Mouse (Mus musculus): ENCODE data around the gene Gpx8. TPM values are rescaled to one million over a fixed set of nuclear protein-coding genes. Genes with fewer than 3 reads are reported as not detected.

The Gpx8 gene
- 32.6 TPM for polyA plus RNA-seq (2014; fragmentation: Illumina TruSeq; extraction: RNeasy Lipid Tissue Mini Kit (QIAGEN cat#74804); ENCODE audit: low replicate concordance)

GRCm38 (mm10) chr13:113046211-113046883 is at the start of gene Gpx8:
Gene Gpx8 (minus strand): TSS chr13:113046410.

GRCm38 (mm10) chr13:113034950-113035421 is 11.2 kb downstream of the Gpx8 start, which contains the start of gene Cdc20b:
Gene Cdc20b (plus strand): TSS chr13:113035111.

GRCm38 (mm10) chr13:112993531-112994152 is 52.6 kb downstream of the Gpx8 start, which contains the start of gene Mcidas:
Gene Mcidas (plus strand): TSS chr13:112993845.

Other genes with a start within 250 kb of the Gpx8 start
- gene Plpp1, start 245.6 kb downstream of the Gpx8 start, polyA plus RNA-seq (2014; fragmentation: Illumina TruSeq; extraction: RNeasy Lipid Tissue Mini Kit (QIAGEN cat#74804); ENCODE audit: low replicate concordance), result 300 TPM
- gene Mtrex, start 119.0 kb downstream of the Gpx8 start, polyA plus RNA-seq (2014; fragmentation: Illumina TruSeq; extraction: RNeasy Lipid Tissue Mini Kit (QIAGEN cat#74804); ENCODE audit: low replicate concordance), result 47.9 TPM
- gene Dhx29, start 119.0 kb downstream of the Gpx8 start, polyA plus RNA-seq (2014; fragmentation: Illumina TruSeq; extraction: RNeasy Lipid Tissue Mini Kit (QIAGEN cat#74804); ENCODE audit: low replicate concordance), result 5.9 TPM
- not detected for gene Ccno, start 58.6 kb downstream of the Gpx8 start, polyA plus RNA-seq (2014; fragmentation: Illumina TruSeq; extraction: RNeasy Lipid Tissue Mini Kit (QIAGEN cat#74804); ENCODE audit: low replicate concordance)
- not detected for gene Mcidas, start 52.6 kb downstream of the Gpx8 start, polyA plus RNA-seq (2014; fragmentation: Illumina TruSeq; extraction: RNeasy Lipid Tissue Mini Kit (QIAGEN cat#74804); ENCODE audit: low replicate concordance)
- not detected for gene Cdc20b, start 11.3 kb downstream of the Gpx8 start, polyA plus RNA-seq (2014; fragmentation: Illumina TruSeq; extraction: RNeasy Lipid Tissue Mini Kit (QIAGEN cat#74804); ENCODE audit: low replicate concordance)
- 480 TPM for gene Gzma, start 54.6 kb upstream of the Gpx8 start, polyA plus RNA-seq (2014; fragmentation: Illumina TruSeq; extraction: RNeasy Lipid Tissue Mini Kit (QIAGEN cat#74804); ENCODE audit: low replicate concordance)
- 8.4 TPM for gene Esm1, start 163.2 kb upstream of the Gpx8 start, polyA plus RNA-seq (2014; fragmentation: Illumina TruSeq; extraction: RNeasy Lipid Tissue Mini Kit (QIAGEN cat#74804); ENCODE audit: low replicate concordance)
- not detected for gene Gzmk, start 179.5 kb upstream of the Gpx8 start, polyA plus RNA-seq (2014; fragmentation: Illumina TruSeq; extraction: RNeasy Lipid Tissue Mini Kit (QIAGEN cat#74804); ENCODE audit: low replicate concordance)
- gene BC067074, start 246.7 kb upstream of the Gpx8 start, polyA plus RNA-seq (2014; fragmentation: Illumina TruSeq; extraction: RNeasy Lipid Tissue Mini Kit (QIAGEN cat#74804); ENCODE audit: low replicate concordance), result not detected

Data from small intestine, adult 10 weeks (tissue).